Mouse (Mus musculus) erythroblast, embryonic 14.5 days (primary cell): ENCODE measurements around the gene Dlgap1. TPM values are rescaled to one million over a fixed set of nuclear protein-coding genes. Genes with fewer than 3 reads are reported as not detected.

Source experiments
- H3K27me3 ChIP-seq: 2 replicates; pipeline ENCODE4 v1.6.1; 2012; ENCODE audit warnings: inconsistent platforms; ENCODE audit not compliant: control insufficient read depth
- H3K36me3 ChIP-seq: 2 replicates; pipeline ENCODE4 v1.6.1; 2012; ENCODE audit warnings: mild to moderate bottlenecking, inconsistent platforms; ENCODE audit not compliant: control insufficient read depth
- H3K4me1 ChIP-seq: 2 replicates; pipeline ENCODE4 v1.6.1; 2012; ENCODE audit warnings: inconsistent platforms; ENCODE audit not compliant: control insufficient read depth
- H3K4me3 ChIP-seq: replicated peaks from 2 replicates; pipeline ENCODE3; 2012; ENCODE audit warnings: moderate library complexity, mild to moderate bottlenecking, inconsistent platforms
- H3K9me3 ChIP-seq: 2 replicates; pipeline ENCODE4 v1.6.1; 2012; ENCODE audit warnings: low read length, inconsistent platforms, mixed read lengths; ENCODE audit not compliant: control insufficient read depth
- GATA1 ChIP-seq: IDR thresholded peaks from 2 replicates; pipeline ENCODE4 v1.6.1; 2012; ENCODE audit warnings: low read length, inconsistent platforms, mixed read lengths
- TAL1 ChIP-seq: IDR thresholded peaks from 3 replicates; pipeline ENCODE4 v1.6.1; 2012; ENCODE audit warnings: low read length, inconsistent platforms, mixed read lengths
- polyA plus RNA-seq: library from polyadenylated mRNA; stranded (reverse); fragments of >175 nt; gene quantifications from 2 replicates; pipeline ENCODE4 v1.2.3, GENCODE M21; 2012

Dlgap1 gene
- polyA plus RNA-seq, 1 experiment, result not detected

DNA sequence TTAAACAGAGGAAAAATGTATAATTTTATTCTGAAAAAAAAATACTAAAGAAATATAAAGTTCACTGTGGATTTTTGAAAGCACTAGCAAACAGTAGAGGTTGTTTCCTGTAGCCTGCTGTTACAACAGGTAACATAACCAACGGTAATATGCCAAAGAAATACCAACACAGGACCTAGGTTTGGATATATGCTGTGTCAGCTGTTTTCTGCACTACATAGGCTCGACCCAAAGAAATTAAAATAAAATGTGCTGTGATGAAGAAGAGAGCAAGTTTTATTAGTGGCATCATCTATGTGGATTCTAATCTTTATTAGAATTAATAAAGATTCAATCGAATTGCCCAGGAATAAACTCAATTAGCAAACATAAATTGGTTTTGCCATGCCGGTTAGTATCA is 378.5 kb downstream of the Dlgap1 start:
- no peaks in the 10 kb centered on the region for H3K27me3 ChIP-seq
- H3K36me3 ChIP-seq, result no peaks in the 10 kb centered on the region
- no peaks in the 10 kb centered on the region for H3K4me1 ChIP-seq
- peaks cover 3% of the 10 kb centered on the region for H3K9me3 ChIP-seq
- TF ChIP-seq TAL1 (no peak), GATA1 (no peak)
- H3K4me3 ChIP-seq, result no peak overlapping the region

DNA sequence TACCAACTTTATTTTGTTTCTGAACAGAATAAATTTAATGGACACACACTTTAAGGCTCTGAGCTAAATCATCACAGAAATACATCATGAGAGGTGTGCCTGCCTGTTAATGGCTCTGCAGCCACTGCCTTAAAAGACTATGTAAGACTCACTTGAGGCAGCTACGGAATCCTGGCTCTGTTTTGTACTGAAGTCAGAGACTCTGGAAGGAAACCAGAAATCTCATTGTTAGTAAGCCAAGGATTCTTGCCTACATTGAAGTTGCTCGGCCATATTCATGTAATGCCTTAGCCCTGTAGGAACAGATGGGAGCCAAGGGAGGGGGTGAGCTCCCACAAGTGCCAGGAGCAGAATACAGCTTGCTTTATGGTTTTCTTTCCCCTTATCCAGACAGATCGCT is 394.7 kb downstream of the Dlgap1 start:
- TF ChIP-seq GATA1, result no peak
- TF ChIP-seq TAL1, result no peak
- H3K27me3 ChIP-seq, result no peaks in the 10 kb centered on the region
- H3K4me1 ChIP-seq, result no peaks in the 10 kb centered on the region
- no peaks in the 10 kb centered on the region for H3K9me3 ChIP-seq
- H3K36me3 ChIP-seq, result no peaks in the 10 kb centered on the region
- no peak overlapping the region for H3K4me3 ChIP-seq

DNA sequence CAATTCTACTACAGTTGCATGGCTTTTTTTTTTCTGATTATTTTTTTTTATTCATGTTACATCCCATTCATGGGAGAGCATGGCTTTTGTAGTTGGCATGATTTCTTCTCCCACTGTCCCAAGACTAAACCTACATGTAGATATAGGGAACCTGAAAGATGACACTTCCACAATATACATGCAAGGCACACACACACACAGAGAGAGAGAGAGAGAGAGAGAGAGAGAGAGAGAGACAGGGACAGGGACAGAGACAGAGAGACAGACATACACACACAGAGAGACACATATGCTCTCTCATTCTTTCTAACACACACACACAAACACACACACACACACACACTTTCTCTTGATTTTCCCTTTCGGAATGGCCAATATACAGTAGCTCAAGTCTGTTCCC is 395.1 kb downstream of the Dlgap1 start:
- no peaks in the 10 kb centered on the region for H3K27me3 ChIP-seq

DNA sequence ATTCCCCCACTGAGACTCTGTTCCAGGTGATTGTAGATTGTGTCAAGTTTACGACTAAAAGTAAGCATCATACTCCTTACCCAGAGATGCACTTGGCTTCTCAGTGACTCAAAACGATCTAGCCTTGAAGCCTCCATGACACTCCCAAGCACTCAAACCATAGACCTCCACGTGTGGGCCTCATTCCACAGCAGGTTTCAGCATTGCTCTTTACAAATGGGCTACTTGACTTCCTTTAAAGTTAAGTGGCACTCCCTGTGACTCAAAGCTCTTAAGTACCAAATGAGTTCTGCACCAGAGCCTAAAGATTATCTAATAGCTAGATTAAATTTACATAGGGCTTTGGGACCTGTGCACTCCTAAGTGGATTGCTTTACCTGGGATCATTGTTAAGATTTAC is 400.3 kb downstream of the Dlgap1 start:
- Histone ChIP-seq H3K27me3 (no peaks in the 10 kb centered on the region), H3K9me3 (no peaks in the 10 kb centered on the region), H3K4me1 (no peaks in the 10 kb centered on the region), H3K36me3 (no peaks in the 10 kb centered on the region), H3K4me3 (no peak overlapping the region)
- TF ChIP-seq TAL1, result no peak
- TF ChIP-seq GATA1, result no peak

More for the DNA sequence above, 395.1 kb downstream of the Dlgap1 start:
- Histone ChIP-seq H3K4me3 (no peak overlapping the region), H3K9me3 (no peaks in the 10 kb centered on the region), H3K4me1 (no peaks in the 10 kb centered on the region), H3K36me3 (no peaks in the 10 kb centered on the region)
- TF ChIP-seq GATA1 (no peak), TAL1 (no peak)

DNA sequence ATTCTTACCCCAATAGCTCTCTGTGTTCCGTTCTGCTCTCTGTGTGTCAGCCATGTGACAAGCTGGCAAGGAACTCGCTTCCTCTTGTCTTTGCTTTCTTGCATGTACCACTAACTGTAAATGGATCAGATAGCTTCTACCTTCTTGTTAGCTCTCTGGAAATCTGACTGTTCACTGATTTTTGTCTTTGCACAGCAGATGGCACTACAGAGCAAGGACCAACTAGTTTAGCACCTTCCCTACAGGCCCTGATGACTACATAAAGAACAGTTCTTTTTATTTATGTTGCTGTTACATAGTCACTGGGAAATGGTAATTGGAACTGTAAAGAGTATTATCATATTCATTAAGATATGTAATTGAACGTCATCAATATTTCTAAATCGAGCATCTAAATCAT is 408.1 kb downstream of the Dlgap1 start:
- TF ChIP-seq TAL1, result no peak
- TF ChIP-seq GATA1, result no peak
- H3K4me3 ChIP-seq, result no peak overlapping the region
- no peaks in the 10 kb centered on the region; the same call in 1 of the 2 replicates for H3K9me3 ChIP-seq
- no peaks in the 10 kb centered on the region for H3K4me1 ChIP-seq
- no peaks in the 10 kb centered on the region for H3K27me3 ChIP-seq
- no peaks in the 10 kb centered on the region for H3K36me3 ChIP-seq

DNA sequence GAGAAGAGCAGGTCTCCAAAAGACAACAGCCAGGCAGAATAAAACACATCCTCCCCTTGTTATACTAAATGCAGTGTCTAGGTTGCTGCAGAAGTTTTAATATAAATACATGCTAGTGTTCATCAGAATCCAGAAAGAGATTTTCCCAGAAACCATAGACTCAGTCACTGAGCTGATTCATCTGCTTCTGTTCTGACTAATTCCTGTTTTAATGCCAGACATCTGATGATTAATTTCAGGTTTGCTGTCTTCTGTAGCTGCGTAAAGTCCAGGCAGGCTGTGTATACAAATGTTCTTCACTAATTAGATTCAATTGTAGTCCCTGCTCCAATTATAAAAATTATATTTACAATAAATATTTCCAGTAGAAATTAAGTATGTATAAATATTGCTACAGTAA is 419.6 kb downstream of the Dlgap1 start:
- Histone ChIP-seq H3K4me3 (no peak overlapping the region), H3K27me3 (no peaks in the 10 kb centered on the region), H3K9me3 (peaks cover 5% of the 10 kb centered on the region; the same call in 1 of the 2 replicates), H3K4me1 (no peaks in the 10 kb centered on the region), H3K36me3 (no peaks in the 10 kb centered on the region)
- no peak for TF ChIP-seq TAL1
- no peak for TF ChIP-seq GATA1

DNA sequence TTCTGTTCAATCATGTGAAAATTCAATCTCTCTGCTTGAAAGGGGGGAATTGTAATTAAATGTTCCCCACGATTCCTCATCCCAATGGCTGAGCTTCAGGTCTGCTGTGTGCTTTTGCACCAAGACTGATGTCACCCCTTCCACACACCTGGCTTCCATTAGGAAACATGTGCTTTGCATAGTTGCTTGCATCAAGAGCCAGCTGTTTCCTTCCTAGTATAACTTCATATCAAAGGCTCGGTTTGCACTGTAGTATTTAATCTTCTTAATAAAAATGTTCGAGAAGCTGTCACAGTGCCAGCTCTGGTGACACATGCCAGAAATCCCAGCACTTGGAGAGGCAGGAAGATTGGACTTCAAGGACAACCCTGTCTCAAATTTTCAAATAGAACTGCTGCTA is 428.3 kb downstream of the Dlgap1 start:
- TF ChIP-seq GATA1, result no peak
- no peak for TF ChIP-seq TAL1

DNA sequence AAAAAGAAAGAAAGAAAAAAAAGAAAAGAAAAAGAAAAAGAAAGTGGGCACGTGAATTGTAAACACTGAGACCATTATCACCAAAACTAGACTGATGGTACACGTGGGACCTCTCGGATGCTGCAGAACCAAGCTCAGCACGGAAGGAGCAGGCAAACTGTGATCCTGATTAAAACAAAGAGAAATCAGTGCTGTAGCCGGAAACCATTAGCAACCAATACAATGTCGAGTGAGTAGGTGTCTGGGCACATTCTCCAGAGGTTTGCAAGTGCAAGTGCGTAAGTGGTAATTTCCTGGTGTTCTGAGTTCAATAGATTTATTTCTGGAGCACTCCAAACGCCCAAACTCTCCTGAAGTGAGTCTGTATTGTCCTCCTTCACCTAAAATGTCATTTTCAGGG is 428.8 kb downstream of the Dlgap1 start:
- H3K36me3 ChIP-seq, result no peaks in the 10 kb centered on the region
- peaks cover 15% of the 10 kb centered on the region; the same call in 1 of the 2 replicates for H3K9me3 ChIP-seq
- H3K4me1 ChIP-seq, result no peaks in the 10 kb centered on the region
- H3K4me3 ChIP-seq, result no peak overlapping the region
- no peak for TF ChIP-seq GATA1
- TF ChIP-seq TAL1, result no peak
- H3K27me3 ChIP-seq, result no peaks in the 10 kb centered on the region

More for the DNA sequence above, 428.3 kb downstream of the Dlgap1 start:
- Histone ChIP-seq H3K4me3 (no peak overlapping the region), H3K36me3 (no peaks in the 10 kb centered on the region), H3K27me3 (no peaks in the 10 kb centered on the region), H3K4me1 (no peaks in the 10 kb centered on the region), H3K9me3 (peaks cover 15% of the 10 kb centered on the region; the same call in 1 of the 2 replicates)

DNA sequence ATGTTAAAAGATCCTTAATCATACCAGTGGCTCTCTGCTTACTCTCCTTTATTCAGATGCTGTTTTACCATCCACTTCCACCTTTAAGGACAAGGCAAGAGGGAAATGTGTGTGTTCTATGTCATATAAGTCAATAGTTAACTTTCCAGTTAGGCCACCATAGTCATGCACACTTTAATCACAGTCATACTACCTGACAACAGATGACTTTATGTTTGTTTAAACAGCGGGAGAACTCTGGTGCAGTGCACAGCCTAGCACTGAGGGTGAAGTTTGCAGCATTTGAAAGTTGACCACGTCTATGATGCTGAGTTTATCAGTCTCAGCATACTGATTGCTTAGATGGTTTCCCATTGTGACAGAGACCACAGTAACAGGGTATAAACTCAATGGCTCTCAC is 433.0 kb downstream of the Dlgap1 start:
- Histone ChIP-seq H3K9me3 (peaks cover 5% of the 10 kb centered on the region; the same call in 1 of the 2 replicates), H3K4me1 (no peaks in the 10 kb centered on the region), H3K27me3 (no peaks in the 10 kb centered on the region), H3K36me3 (no peaks in the 10 kb centered on the region), H3K4me3 (no peak overlapping the region)
- TF ChIP-seq GATA1 (no peak), TAL1 (no peak)

DNA sequence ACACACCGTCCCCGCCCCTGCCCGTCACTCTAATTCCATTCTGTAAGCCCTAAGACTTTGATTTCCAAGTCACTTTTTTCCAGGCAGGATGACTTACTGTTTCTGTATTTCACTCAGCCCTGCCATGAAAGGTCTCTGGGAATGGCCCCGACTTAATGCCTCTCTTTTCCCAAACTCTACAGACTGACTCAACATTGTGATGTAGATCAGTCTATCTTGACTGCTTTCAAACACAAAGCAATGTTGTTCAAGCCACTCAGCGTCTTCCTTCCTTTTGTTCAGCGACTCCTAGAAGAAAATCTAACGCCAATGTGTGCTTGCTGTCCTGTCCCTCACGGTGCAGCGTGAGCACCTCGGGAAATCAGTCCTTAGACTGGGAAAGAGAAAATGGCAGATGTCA is 434.9 kb downstream of the Dlgap1 start:
- H3K27me3 ChIP-seq, result no peaks in the 10 kb centered on the region
- H3K36me3 ChIP-seq, result no peaks in the 10 kb centered on the region
- H3K4me3 ChIP-seq, result no peak overlapping the region
- TF ChIP-seq GATA1, result no peak
- TF ChIP-seq TAL1, result no peak
- peaks cover 5% of the 10 kb centered on the region; the same call in 1 of the 2 replicates for H3K9me3 ChIP-seq
- H3K4me1 ChIP-seq, result no peaks in the 10 kb centered on the region

DNA sequence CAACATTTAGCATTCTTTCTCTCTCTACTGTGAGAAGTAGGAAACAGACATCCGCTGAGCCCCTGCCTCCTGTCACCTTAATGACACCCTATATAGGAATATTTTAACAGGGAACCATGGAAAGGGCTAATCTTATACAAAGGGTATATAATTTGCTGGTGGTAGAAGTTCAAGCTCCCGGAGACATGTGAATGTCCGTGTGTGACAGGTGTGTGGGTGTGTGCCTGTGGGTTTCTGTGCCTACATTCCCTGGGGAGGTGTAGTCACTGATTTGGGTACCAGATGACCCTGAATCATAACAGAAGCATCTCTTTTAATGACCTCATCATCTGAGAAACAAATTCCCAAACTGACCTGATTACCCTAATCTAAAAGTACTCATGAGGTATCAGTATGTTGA is 445.3 kb downstream of the Dlgap1 start:
- TF ChIP-seq TAL1, result no peak
- no peak for TF ChIP-seq GATA1
- no peaks in the 10 kb centered on the region for H3K27me3 ChIP-seq
- H3K9me3 ChIP-seq, result peaks cover 7% of the 10 kb centered on the region
- no peaks in the 10 kb centered on the region for H3K4me1 ChIP-seq
- H3K36me3 ChIP-seq, result no peaks in the 10 kb centered on the region
- no peak overlapping the region for H3K4me3 ChIP-seq
